Mouse (Mus musculus): ENCODE data around the gene Ttc25.
"Not testable (repeated sequence)": the region's sequence is repeated elsewhere in the genome, so short reads cannot be mapped to it uniquely, and the experiment has no call there.

The Ttc25 gene

GRCm38 (mm10) chr11:100570430-100571201 lies 25.2 kb downstream of the Ttc25 start:
- DNase-seq (ENCODE audit: low spot score): peak; percentile 73

DNA sequence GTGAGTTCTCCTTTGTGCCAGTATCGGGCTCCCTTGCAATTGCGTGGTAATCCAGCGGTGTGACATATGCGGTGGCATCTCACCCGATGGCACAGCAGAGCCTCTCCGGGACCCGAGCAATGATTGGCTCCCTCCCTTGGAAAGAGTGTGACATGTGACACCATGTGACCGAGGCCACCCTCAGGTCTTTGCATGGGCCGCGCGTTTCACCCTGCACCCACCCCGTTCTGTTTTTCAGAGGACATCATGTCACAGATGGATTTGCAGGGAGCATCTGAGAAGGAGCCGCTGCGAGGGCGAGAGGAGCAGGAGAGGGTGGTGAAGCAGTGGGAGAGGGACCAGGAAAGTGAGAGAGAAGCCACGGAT lies 25.8 kb downstream of the Ttc25 start:
- DNase-seq (ENCODE audit: low spot score): no peak

- no peak for DNase-seq (ENCODE audit: low spot score)
Observed at GRCm38 (mm10) chr11:100574188-100574587, 28.8 kb downstream of the Ttc25 start.

DNA sequence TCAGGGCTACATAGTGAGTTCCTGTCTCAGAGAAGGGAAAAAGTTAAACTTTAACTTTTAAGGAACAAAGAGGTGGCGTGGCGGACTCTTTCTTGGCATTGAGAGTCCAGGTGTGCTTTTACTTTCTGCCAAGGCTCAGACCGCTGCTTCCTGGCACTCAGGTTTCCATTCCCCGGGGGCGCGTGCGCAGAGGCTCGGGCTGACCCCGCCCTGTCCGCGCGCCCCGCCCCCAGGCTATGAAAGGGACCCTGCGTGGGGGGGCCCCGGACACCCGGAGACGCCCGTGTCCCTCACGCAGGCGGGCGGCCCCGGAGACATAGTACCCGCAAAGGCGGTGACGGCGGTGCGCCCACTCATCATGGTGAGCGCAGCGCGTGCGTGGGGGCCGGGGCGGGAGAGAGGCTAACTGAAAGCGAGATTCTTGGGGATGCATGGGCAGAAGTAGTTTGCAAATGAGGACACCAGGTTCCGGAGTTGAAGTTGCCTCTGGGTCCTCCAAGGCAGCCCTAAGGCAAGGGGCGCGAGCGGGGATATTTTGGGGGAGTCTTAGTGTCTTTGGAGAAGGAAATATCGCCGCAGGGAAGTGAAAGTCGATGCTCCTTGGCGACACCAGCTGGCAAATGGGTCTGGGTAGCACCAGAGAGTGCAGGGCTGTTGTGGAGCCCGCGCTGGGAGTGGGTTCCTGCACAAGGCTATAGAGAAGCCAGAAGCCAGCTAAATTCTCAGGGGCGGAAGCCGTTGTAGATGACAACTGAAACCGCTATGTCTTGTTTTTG lies 29.5 kb downstream of the Ttc25 start, which contains the start of gene Cnp:
Gene Cnp (plus strand): TSS at position 197 of the 776 bp plus-strand sequence.
- DNase-seq (ENCODE audit: low spot score): peak; percentile 69

DNA sequence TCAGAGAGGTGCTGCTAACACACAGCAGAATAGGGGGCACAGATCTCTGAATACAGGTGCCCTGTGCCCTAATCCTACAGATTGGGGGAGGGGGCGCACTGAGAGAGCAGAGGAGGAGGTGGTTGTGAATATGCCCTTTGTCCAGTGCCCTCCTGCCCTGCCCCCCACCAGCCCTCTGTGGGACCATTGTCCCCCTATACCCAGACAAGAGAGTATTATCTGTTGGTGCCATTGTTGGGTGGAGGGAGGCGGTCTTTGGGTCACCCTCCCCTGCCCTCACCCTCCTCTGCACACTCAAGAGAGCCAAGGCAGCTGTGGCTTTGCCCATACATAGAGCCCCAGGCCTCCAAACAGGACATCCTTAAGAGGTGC lies 30.1 kb downstream of the Ttc25 start:
- DNase-seq (ENCODE audit: low spot score): no peak

DNA sequence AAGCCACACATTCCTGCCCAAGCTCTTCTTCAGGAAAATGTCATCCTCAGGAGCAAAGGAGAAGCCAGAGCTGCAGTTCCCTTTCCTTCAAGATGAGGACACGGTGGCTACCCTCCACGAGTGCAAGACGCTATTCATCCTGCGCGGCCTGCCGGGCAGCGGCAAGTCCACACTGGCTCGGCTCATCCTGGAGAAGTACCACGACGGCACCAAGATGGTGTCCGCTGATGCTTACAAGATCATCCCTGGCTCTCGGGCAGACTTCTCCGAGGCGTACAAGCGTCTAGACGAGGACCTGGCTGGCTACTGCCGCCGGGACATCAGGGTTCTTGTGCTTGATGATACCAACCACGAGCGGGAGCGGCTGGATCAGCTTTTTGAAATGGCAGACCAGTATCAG lies 30.8 kb downstream of the Ttc25 start:
- no peak for DNase-seq (ENCODE audit: low spot score)

DNA sequence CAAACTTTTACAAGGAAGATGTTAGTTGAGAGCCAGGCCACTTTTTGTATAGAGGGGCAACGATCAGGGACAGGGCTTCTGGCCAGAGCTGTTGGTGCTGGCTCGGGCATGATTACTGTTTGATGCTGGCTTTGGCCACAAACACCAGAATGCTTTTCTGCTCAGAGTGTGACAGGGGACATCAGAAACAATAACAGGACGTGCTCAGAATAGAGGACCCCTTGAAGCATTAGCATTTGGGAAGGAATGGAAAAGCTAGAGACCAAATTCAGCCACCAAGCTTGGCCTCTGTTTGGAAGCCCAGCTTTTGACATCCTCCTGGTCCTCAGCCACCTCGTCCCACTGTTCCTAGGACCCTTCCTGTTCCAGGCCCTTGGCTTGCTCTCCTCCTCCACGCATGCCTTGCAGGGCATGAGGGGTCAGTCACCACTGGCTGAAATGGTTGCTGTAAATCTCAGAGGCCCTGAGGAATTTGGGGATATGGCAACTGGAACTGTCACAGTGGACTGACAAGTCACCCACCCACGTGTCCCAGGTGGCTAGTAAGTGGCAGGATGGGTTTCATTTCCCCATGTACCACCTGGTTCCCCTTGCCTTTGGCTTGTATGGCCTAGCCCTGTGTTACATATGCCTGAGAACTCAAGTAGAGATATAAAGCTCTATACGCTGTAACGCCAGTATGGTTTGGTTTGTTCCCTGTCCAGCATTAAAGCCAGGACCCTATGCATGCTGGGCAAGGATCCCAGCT lies 32.6 kb downstream of the Ttc25 start:
- DNase-seq (ENCODE audit: low spot score): no peak

- no peak for DNase-seq (ENCODE audit: low spot score)
Observed at GRCm38 (mm10) chr11:100579116-100579799, 33.9 kb downstream of the Ttc25 start.

- DNase-seq (ENCODE audit: low spot score): no peak
Observed at GRCm38 (mm10) chr11:100580275-100580674, 34.9 kb downstream of the Ttc25 start.

GRCm38 (mm10) chr11:100581756-100582155 lies 36.3 kb downstream of the Ttc25 start:
- no peak for DNase-seq (ENCODE audit: low spot score)

GRCm38 (mm10) chr11:100582413-100582812 lies 37.0 kb downstream of the Ttc25 start:
- DNase-seq (ENCODE audit: low spot score): not testable (repeated sequence)

GRCm38 (mm10) chr11:100582836-100583235 lies 37.4 kb downstream of the Ttc25 start:
- no peak for DNase-seq (ENCODE audit: low spot score)

DNA sequence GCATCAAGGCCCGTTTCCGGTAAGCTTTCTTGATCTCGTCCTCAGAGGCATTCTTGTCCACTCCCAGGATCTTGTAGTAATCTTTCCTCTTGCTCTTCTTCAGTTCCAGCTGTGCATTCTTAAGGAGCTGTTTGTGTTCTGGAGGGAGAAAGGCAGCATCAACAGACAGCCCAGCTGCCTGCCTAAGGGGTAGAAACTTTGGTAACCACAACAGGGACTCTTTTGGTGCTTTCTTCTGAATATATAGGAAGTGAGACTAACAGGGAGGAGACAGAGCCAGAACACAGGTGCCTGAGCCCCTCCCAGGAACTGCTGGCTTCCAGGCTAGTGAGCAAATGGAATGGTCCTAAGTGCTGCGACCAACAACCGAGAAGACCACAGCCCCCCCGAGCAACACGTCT lies 39.2 kb downstream of the Ttc25 start:
- no peak for DNase-seq (ENCODE audit: low spot score)

GRCm38 (mm10) chr11:100585148-100585547 lies 39.7 kb downstream of the Ttc25 start:
- no peak for DNase-seq (ENCODE audit: low spot score)

DNA sequence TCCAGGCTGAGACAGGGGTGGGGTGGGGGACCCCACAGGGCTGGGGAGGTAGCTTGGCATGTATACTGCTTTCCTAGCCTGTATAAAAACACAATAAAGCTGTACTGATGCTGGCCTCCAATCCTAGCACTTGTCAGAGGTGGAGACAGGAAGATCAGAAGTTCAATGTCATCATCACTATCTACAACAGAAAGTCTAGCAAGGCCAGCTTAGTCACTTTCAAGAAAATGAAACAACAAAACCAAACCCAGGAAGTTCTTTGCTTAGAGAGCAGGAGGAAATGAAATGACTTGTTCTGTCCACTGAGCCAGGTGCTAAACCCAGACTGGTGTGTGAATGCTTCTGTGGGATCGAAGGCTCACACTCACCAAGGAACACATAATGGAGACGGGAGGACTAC lies 43.1 kb downstream of the Ttc25 start:
- no peak for DNase-seq (ENCODE audit: low spot score)

GRCm38 (mm10) chr11:100592346-100593046 lies 47.1 kb downstream of the Ttc25 start:
- no peak for DNase-seq (ENCODE audit: low spot score)

DNA sequence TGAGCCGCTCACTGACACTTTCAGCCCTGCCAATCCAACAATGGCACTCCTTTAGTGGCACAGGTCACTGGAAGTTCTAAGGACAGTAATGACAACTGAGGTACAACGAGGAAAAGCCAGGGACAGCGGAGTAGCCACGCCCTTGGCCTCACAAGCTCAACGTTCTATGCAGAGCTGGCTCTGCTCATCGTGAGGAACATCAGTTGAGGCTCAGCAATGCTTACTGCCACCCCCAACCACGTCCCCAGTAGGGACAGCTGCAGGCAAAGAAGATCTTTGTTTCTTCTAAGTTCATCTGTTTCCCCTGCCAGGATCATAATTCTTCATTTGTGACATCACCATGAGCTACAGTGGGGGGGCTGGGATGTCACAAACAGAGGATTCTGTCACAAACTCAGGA lies 49.2 kb downstream of the Ttc25 start:
- DNase-seq (ENCODE audit: low spot score): no peak

DNA sequence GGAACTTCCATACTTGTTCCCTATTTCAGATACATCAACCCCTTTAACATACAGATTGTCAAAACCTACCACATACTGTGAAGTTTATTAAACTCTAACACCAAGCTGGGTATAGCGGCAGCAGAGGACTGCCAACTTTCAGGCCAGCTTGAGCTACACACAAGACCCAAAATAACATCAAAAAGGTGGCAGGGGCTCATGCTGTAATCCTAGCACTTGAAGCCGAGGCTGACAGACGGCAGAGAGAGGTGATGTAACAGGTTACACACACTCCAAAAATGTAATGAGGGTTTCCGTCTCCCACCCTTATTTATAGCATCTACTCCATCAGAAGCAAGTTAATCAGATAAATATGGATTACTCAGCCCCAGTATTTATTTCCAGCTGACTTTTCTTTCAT lies 50.1 kb downstream of the Ttc25 start:
- DNase-seq (ENCODE audit: low spot score): no peak

GRCm38 (mm10) chr11:100598074-100598473 lies 52.7 kb downstream of the Ttc25 start:
- DNase-seq (ENCODE audit: low spot score): no peak

DNA sequence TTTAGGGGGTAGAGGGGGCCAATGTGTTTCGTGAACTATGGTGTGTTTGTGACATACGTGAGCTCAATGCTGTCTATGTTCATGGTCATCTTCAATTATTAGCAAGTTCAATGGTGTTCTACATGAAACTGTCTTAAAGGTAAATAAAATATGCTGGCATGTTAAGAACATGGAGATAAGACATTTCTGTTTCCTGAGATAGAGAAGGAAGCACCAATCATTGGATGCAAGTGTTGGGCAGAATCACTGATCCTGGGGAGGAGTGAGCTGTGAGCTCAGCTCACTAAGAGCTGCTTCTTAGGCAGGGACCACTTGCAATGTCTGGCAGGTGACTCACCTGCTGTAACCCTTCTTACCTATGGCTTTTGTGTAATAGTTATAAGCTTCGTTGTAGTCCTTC lies 56.0 kb downstream of the Ttc25 start:
- DNase-seq (ENCODE audit: low spot score): no peak

DNA sequence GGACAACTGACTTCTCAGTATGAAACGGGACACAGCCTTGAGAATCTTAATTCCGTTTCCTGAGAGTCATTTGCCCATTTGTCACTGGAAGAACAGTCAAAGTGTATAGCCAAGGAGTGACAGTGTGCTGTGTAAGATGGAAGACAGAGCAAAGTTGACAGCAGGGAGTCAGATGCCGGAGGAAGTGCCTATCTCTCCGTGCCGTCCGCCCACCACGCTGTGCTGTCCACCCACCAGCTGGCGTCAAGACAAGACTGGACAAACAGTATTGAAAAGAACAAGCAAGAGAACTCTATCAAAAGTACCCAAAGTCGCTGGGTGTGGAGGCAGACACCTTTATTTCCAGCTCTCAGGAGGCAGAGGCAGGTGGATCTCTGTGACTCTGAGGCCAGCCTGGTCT lies 57.7 kb downstream of the Ttc25 start:
- no peak for DNase-seq (ENCODE audit: low spot score)

DNA sequence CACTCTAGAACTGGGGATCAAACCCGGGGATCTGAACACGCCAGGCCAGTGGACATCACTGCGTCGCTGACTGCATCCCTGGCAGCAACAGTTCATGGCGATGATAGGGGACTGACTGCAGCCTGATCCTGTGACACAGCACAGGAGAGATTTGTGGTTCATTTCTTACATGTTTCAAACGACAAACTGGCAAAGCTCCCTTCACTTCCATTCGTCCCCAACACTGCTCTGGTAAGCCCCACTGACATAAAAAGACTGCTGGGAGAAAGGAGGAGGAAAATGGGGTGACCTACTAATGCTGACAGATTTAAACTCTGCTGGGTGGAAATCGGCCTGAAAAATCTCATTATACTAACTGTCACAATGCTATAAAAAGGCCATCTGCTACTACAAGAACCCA lies 58.4 kb downstream of the Ttc25 start:
- no peak for DNase-seq (ENCODE audit: low spot score)

All from yolk sac, embryonic 10.5 days (tissue).